Mouse (Mus musculus): ENCODE results near the gene Pcsk7.

- no peak for TF ChIP-seq POLR2A (IDR thresholded peaks at IDR 0.05; ENCODE audit: borderline replicate concordance, low read depth, low read length)
- TF ChIP-seq CTCF (IDR thresholded peaks at IDR 0.05; ENCODE audit: low read depth, low read length), result no peak
These were observed 38.5 kb downstream of the Pcsk7 start for GRCm38 (mm10) chr9:45944506-45945400.

All from bone marrow macrophage, adult 2 months (primary cell).